Mouse (Mus musculus) heart, adult 2 months (tissue): ENCODE data around the gene Nrl. TPM values are rescaled to one million over a fixed set of nuclear protein-coding genes. Genes with fewer than 3 reads are reported as not detected.

Source experiments
- DNase-seq, 2 experiments: peaks; one replicate each; pipeline ENCODE4 v3.0.0; 2021
- H3K27ac ChIP-seq: fragments of 200-600 bp; 2 replicates; pipeline ENCODE4 v1.8.1; 2022
- H3K27me3 ChIP-seq: fragments of 200-500 bp; 2 replicates; pipeline ENCODE4 v1.6.1; 2012; ENCODE audit warnings: mild to moderate bottlenecking, low read length, inconsistent platforms, mixed read lengths; ENCODE audit not compliant: control insufficient read depth, insufficient read depth
- H3K36me3 ChIP-seq: fragments of 200-500 bp; 2 replicates; pipeline ENCODE4 v1.6.1; 2012; ENCODE audit warnings: low read length, inconsistent platforms; ENCODE audit not compliant: control insufficient read depth, insufficient read depth
- H3K4me1 ChIP-seq: fragments of 200-500 bp; 2 replicates; pipeline ENCODE4 v1.6.1; 2011; ENCODE audit warnings: low read length; ENCODE audit not compliant: control insufficient read depth, insufficient read depth
- H3K4me3 ChIP-seq: fragments of 200-600 bp; 2 replicates; pipeline ENCODE4 v1.8.1; 2022
- H3K79me2 ChIP-seq: fragments of 200-500 bp; replicated peaks from 2 replicates; pipeline ENCODE4 v1.6.1; 2012; ENCODE audit warnings: mild to moderate bottlenecking, inconsistent platforms, low read length, moderate library complexity, mixed read lengths; ENCODE audit not compliant: control insufficient read depth, insufficient read depth
- H3K9ac ChIP-seq: fragments of 200-500 bp; 2 replicates; pipeline ENCODE4 v1.6.1; 2012; ENCODE audit warnings: low read depth, mild to moderate bottlenecking, control low read depth, inconsistent platforms, low read length, mixed read lengths
- CTCF ChIP-seq: fragments of 200-600 bp; IDR thresholded peaks from 2 replicates; pipeline ENCODE4 v1.8.1; 2022; ENCODE audit warnings: antibody characterized with exemption, mild to moderate bottlenecking, moderate library complexity
- EP300 ChIP-seq: fragments of 200-500 bp; IDR thresholded peaks from 2 replicates; pipeline ENCODE4 v1.6.1; 2011; ENCODE audit warnings: low read depth, low read length, control low read depth; ENCODE audit not compliant: insufficient read depth
- POLR2A ChIP-seq: fragments of 200-500 bp; IDR thresholded peaks from 2 replicates; pipeline ENCODE4 v1.6.1; 2011; ENCODE audit warnings: mild to moderate bottlenecking, low read depth, low read length, control low read depth; ENCODE audit not compliant: insufficient read depth
- WGBS: fragments of 180-500 bp; shearing (Covaris S2); methylation state at CpG from one replicate; pipeline ENCODE4 v1.1.7; 2018; 5-methylcytosine and 5-hydroxymethylcytosine counted together
- intact Hi-C: fragments of 180-260 bp; cut with DNase I; formaldehyde crosslinking; loops from one replicate; pipeline ENCODE4 v1.15.1; 2025
- long read RNA-seq: library from polyadenylated mRNA; stranded (forward); transcript quantifications from one replicate; pipeline ENCODE4 v2.0.0, GENCODE M21; 2021
- polyA plus RNA-seq: library from polyadenylated mRNA; depleted of rRNA; stranded (reverse); fragments of >200 nt; gene quantifications from 2 replicates; pipeline ENCODE4 v1.2.3, GENCODE M21; 2012; rRNA removed
- total RNA-seq, 2 experiments: library from RNA; stranded (reverse); gene quantifications; 2 replicates each; pipeline ENCODE4 v1.2.3; 2021

Nrl gene
- total RNA-seq: not detected
- polyA plus RNA-seq: not detected in 2 replicates
- long read RNA-seq: 0 reads

DNA sequence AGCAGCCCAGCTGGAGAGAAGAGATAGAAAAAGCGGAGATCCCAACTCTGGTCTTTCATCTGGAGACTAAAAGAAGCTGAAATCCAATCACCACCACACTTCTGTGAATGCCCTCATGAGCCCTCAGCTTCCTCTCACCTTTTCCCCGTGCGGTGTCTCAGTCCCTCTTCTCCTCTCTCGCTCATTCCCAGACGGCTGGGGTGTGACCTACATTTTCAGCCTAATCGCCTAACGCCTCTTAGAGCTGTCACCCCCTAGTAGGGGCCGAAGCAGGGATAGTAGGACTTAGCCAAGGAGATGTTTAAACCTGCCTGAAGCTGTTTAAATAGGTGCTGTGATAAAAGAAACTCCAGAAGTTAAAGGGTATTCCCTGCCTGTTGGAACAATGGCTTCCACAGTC, at the start of gene Nrl:
TSS of gene Nrl (minus strand) at position 197 of the 400 bp plus-strand sequence.
- no peak within 1 kb of the TSS for H3K27ac ChIP-seq
- TF ChIP-seq POLR2A (no peak), CTCF (no peak), EP300 (no peak)
- no peak for DNase-seq
- 18% methylated on average over 8 of the region's 8 CpGs for WGBS
- intact Hi-C loops: no loop called here
- no peaks in the 10 kb centered on the region for H3K79me2 ChIP-seq
- peaks cover 10% of the 10 kb centered on the region for H3K27me3 ChIP-seq
- no peak within 1 kb of the TSS for H3K4me3 ChIP-seq
- no peaks in the 10 kb centered on the region for H3K36me3 ChIP-seq
- H3K4me1 ChIP-seq: no peaks in the 10 kb centered on the region
- no peak within 1 kb of the TSS for H3K9ac ChIP-seq

DNA sequence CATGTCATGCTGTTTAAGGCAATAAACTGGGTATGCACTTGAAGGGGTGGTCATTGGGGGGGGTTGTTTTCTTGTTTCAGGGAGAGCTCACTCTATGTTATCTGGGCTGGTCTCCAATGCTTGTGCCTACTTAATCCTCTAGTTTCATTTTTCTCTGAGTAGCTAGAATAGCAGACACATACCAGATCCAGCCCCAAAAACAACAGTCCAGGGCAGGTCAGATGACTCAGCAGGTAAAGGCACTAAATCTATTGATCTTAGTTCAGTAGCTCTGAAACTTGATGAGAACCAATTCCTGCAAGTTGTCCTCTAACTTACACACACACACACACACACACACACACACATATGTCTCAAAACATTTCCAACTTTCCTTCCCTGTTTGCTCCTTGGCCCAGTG, 47.0 kb upstream of the Nrl start:
- no peak overlapping the region for H3K4me3 ChIP-seq
- H3K4me1 ChIP-seq: 0 out of 2 replicates have a peak, but pooled peaks cover 1% of the 10 kb centered on the region
- no peaks in the 10 kb centered on the region for H3K79me2 ChIP-seq
- TF ChIP-seq POLR2A (no peak), EP300 (no peak), CTCF (no peak)
- DNase-seq: no peak
- no peak overlapping the region for H3K9ac ChIP-seq
- H3K27ac ChIP-seq: no peak overlapping the region
- intact Hi-C loops: no loop called here
- H3K27me3 ChIP-seq: no peaks in the 10 kb centered on the region
- no peaks in the 10 kb centered on the region for H3K36me3 ChIP-seq

DNA sequence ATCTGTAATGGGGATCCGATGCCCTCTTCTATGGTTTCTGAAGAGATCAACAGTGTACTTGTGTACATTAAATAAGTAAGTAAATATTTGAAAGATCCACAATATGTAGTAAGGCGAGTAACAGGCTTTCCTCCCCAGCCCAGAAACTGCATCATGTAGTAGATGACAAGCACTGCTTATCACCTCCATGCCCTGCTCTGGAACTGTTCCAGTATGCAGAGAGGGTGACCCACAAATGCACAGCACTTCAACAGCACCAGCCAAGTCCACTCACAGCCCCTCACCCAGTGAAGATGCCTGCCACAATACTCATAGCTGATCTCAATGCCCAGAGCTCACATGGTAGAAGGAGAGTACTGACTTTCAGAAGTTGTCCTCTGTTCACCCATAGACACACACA, 45.8 kb upstream of the Nrl start:
- WGBS: 74% methylated on average over 2 of the region's 2 CpGs
- intact Hi-C loops: no loop called here

DNA sequence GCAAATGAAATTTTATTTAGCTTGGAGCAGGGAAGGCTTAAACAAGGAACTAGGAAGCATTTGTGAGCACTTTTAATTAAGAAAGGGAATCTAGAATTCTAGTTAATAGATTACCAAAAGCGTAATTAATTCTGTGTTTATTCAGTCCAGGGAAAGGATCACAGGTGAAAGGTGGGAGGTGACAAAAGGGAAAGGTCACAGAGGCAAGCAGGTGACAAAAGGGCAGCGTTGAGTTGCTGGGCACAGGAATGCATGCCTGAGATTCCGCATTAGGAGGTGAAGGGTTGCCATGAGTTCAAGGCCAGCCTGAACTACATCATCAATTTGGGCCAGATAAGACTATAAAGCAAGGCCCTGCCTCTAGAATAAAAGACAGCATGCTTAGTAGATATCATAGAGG, 42.7 kb upstream of the Nrl start:
- 87% methylated on average over 3 of the region's 3 CpGs for WGBS
- H3K9ac ChIP-seq: no peak overlapping the region
- no peaks in the 10 kb centered on the region for H3K36me3 ChIP-seq
- H3K79me2 ChIP-seq: no peaks in the 10 kb centered on the region
- no peak overlapping the region for H3K4me3 ChIP-seq
- 0 out of 2 replicates have a peak, but pooled peaks cover 1% of the 10 kb centered on the region for H3K4me1 ChIP-seq
- no peak overlapping the region for H3K27ac ChIP-seq
- DNase-seq: no peak
- intact Hi-C loops: no loop called here
- TF ChIP-seq EP300: no peak
- H3K27me3 ChIP-seq: no peaks in the 10 kb centered on the region

More for the DNA sequence above, 45.8 kb upstream of the Nrl start:
- Histone ChIP-seq H3K4me1 (0 out of 2 replicates have a peak, but pooled peaks cover 1% of the 10 kb centered on the region), H3K27me3 (no peaks in the 10 kb centered on the region), H3K9ac (no peak overlapping the region), H3K79me2 (no peaks in the 10 kb centered on the region), H3K36me3 (no peaks in the 10 kb centered on the region), H3K27ac (no peak overlapping the region), H3K4me3 (no peak overlapping the region)
- TF ChIP-seq EP300: no peak
- no peak for DNase-seq

DNA sequence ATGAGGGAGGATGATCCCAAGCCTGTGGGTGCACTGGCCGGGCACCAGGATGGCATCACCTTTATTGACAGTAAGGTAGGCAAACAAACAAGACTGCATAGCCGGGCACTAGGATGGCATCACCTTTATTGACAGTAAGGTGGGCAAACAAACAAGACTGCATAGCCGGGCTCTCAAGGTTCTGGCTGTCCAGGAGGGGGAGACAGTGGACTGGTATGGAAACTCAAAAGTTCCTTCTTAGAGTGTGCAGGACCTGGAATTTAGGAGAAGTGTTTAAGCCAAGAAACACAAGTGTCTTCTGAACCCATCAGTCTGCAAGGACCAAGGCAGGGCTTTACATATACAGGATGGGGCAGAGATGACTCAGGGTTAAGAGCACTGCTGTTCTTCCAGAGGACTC, 41.0 kb upstream of the Nrl start:
- no peak overlapping the region for H3K27ac ChIP-seq
- TF ChIP-seq EP300 (no peak), CTCF (peak; percentile 35), POLR2A (no peak)
- no peaks in the 10 kb centered on the region for H3K36me3 ChIP-seq
- peaks cover 4% of the 10 kb centered on the region for H3K4me1 ChIP-seq
- intact Hi-C loops: no loop called here
- no peak for DNase-seq
- H3K9ac ChIP-seq: no peak overlapping the region
- H3K4me3 ChIP-seq: no peak overlapping the region
- no peaks in the 10 kb centered on the region for H3K79me2 ChIP-seq
- H3K27me3 ChIP-seq: no peaks in the 10 kb centered on the region
- 80% methylated on average over 3 of the region's 3 CpGs for WGBS

DNA sequence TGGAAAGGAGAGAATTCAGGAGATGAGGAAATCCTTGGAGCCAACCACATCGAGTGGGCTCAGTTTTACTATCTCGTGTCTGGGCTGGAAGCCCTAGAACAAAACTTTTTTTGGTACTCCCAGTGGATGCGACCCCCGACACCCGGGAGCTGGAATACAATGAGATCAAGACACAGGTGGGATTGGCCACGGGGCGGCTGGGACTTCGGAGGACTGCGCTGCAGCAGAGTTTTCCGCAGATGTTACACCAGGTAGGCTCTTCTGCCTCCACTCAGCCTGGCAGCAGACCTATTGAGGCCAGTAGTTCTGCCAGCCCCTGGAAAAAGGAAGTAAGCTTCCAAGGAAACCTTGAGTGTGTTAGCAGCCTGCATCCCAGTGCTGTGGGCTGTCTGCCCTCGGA, 38.5 kb upstream of the Nrl start:
- Histone ChIP-seq H3K4me1 (peaks cover 3% of the 10 kb centered on the region), H3K27me3 (no peaks in the 10 kb centered on the region), H3K36me3 (no peaks in the 10 kb centered on the region), H3K4me3 (no peak overlapping the region), H3K27ac (no peak overlapping the region), H3K9ac (no peak overlapping the region), H3K79me2 (no peaks in the 10 kb centered on the region)
- no peak for TF ChIP-seq EP300
- TF ChIP-seq CTCF: no peak
- TF ChIP-seq POLR2A: no peak
- DNase-seq: no peak
- intact Hi-C loops: no loop called here
- 85% methylated on average over 11 of the region's 11 CpGs for WGBS
